Mouse (Mus musculus) regulatory T cell (primary cell): ENCODE data around the gene Erp27.

Source experiments
- in situ Hi-C: fragments of 300-600 bp; cut with MboI, MseI; formaldehyde crosslinking; loops from one replicate; pipeline ENCODE4 v1.15.1; 2025; ENCODE audit warnings: high pct_unique_total_duplicates

The Erp27 gene

GRCm38 (mm10) chr6:136922080-136922479 is at the start of gene Erp27:
Erp27 (minus strand) TSS chr6:136922180.
- in situ Hi-C loops, result loop anchor here (5.0 kb wide), 1 partner anchor 65 kb away; the partner anchor contains the start of gene Art4

- in situ Hi-C loops, result loop anchor here (5.0 kb wide), 1 partner anchor 37 kb away; no protein-coding TSS in a partner anchor
Observed at GRCm38 (mm10) chr6:136968877-136969276, 46.9 kb upstream of the Erp27 start.

GRCm38 (mm10) chr6:136967466-136967865 is 45.5 kb upstream of the Erp27 start:
- in situ Hi-C loops, result loop anchor here (5.0 kb wide), 1 partner anchor 35 kb away; no protein-coding TSS in a partner anchor

- in situ Hi-C loops, result loop anchor here (5.0 kb wide), 1 partner anchor 34 kb away; no protein-coding TSS in a partner anchor
Observed at GRCm38 (mm10) chr6:136965912-136966311, 43.9 kb upstream of the Erp27 start.

- in situ Hi-C loops, result loop anchor here (5.0 kb wide), 1 partner anchor 33 kb away; no protein-coding TSS in a partner anchor
Observed at GRCm38 (mm10) chr6:136964609-136965510, 42.9 kb upstream of the Erp27 start.

- in situ Hi-C loops, result no loop called here
Observed at GRCm38 (mm10) chr6:136962957-136963356, 41.0 kb upstream of the Erp27 start.

GRCm38 (mm10) chr6:136959131-136959530 is 37.2 kb upstream of the Erp27 start:
- in situ Hi-C loops, result no loop called here

- in situ Hi-C loops, result no loop called here
Observed at GRCm38 (mm10) chr6:136957062-136957461, 35.1 kb upstream of the Erp27 start.

GRCm38 (mm10) chr6:136955240-136955639 is 33.3 kb upstream of the Erp27 start:
- in situ Hi-C loops, result no loop called here

- in situ Hi-C loops, result no loop called here
Observed at GRCm38 (mm10) chr6:136954715-136955114, 32.7 kb upstream of the Erp27 start.

GRCm38 (mm10) chr6:136954192-136954591 is 32.2 kb upstream of the Erp27 start:
- in situ Hi-C loops, result no loop called here

- in situ Hi-C loops, result no loop called here
Observed at GRCm38 (mm10) chr6:136952930-136953329, 30.9 kb upstream of the Erp27 start.

- in situ Hi-C loops, result no loop called here
Observed at GRCm38 (mm10) chr6:136950171-136950570, 28.2 kb upstream of the Erp27 start.

- in situ Hi-C loops, result no loop called here
Observed at GRCm38 (mm10) chr6:136947716-136948115, 25.7 kb upstream of the Erp27 start.

GRCm38 (mm10) chr6:136946943-136947342 is 25.0 kb upstream of the Erp27 start:
- in situ Hi-C loops, result no loop called here

- in situ Hi-C loops, result no loop called here
Observed at GRCm38 (mm10) chr6:136946241-136946640, 24.3 kb upstream of the Erp27 start.

GRCm38 (mm10) chr6:136944511-136944910 is 22.5 kb upstream of the Erp27 start:
- in situ Hi-C loops, result no loop called here

GRCm38 (mm10) chr6:136943392-136943791 is 21.4 kb upstream of the Erp27 start:
- in situ Hi-C loops, result no loop called here

- in situ Hi-C loops, result no loop called here
Observed at GRCm38 (mm10) chr6:136942280-136942679, 20.3 kb upstream of the Erp27 start.

- in situ Hi-C loops, result no loop called here
Observed at GRCm38 (mm10) chr6:136941051-136942021, 19.4 kb upstream of the Erp27 start, which contains the start of gene Arhgdib. Arhgdib (minus strand) TSS chr6:136941899.

- in situ Hi-C loops, result no loop called here
Observed at GRCm38 (mm10) chr6:136940188-136940960, 18.4 kb upstream of the Erp27 start.
